Mouse (Mus musculus): Measurements from ENCODE around the gene Pex13. TPM values are rescaled to one million over a fixed set of nuclear protein-coding genes. Genes with fewer than 3 reads are reported as not detected.

Gene Pex13
- 16.1 and 19.5 TPM in 2 replicates for total RNA-seq (2014; rRNA removed)
- polyA plus RNA-seq (2015; fragmentation: Nextera tagmentation; extraction: Ambion mirVana): 27.8 and 28.8 TPM in 2 replicates

DNA sequence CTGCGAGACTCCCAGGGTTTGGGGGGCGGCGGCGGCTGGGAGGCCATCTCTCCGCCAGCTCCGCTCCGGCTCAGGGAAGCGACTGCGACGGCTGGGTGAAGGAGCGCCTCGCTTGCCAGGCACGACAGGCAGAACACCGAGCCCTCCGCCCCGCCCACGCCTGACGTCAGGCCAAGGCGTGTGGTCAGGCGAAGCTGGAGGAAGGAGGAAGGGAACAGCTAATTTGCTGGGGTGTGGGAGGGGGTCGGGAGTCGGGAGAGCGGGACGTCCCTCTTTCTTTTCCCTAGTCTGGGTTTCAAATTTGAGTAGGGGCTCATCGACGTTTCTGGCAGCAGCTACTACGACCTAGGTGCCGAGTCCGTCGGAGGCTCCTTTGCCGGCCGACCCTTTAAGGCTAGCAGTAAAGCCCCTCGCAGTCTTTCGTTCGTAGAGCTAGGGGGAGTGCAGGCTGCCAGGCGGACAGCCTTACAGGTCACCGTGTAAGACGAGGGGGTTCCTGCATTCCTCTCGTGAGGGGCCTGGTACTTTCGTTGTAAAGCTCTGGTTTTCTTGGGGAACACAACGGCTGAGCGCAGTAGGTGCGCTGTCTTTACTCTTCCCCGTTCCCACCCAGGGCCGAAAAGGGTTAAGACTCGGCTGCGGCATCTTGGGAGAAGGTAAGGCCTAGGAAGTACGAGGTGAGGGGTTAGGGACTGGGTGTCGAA is at the start of gene Pex13:
TSS of gene Pex13 (minus strand) at position 162 of the 704 bp plus-strand sequence.
- Histone ChIP-seq H3K27me3 (ENCODE audit: insufficient read depth, low read length) (no peaks in the 10 kb centered on the region), H3K4me1 (ENCODE audit: insufficient read depth, low read length) (0 out of 2 replicates have a peak, but pooled peaks cover 5% of the 10 kb centered on the region), H3K27ac (peak within 1 kb of the TSS; percentile 99), H3K4me3 (ENCODE audit: low read length) (peak within 1 kb of the TSS; percentile 96), H3K36me3 (ENCODE audit: insufficient read depth, low read length) (no peaks in the 10 kb centered on the region), H3K9me3 (ENCODE audit: low read length) (no peaks in the 10 kb centered on the region), H3K9ac (replicated peaks; ENCODE audit: low read length) (peak within 1 kb of the TSS; percentile 85), H3K4me2 (ENCODE audit: low read depth, low read length) (peak within 1 kb of the TSS; percentile 87)
- DNase-seq (ENCODE audit: low spot score) (peak; percentile 97), ATAC-seq (peak; percentile 98)
- WGBS: under 1% methylated on average over 44 of the region's 49 CpGs
- no peak; the same call in 1 of the 2 replicates for TF ChIP-seq CTCF (IDR thresholded peaks at IDR 0.05; ENCODE audit: low read depth)

DNA sequence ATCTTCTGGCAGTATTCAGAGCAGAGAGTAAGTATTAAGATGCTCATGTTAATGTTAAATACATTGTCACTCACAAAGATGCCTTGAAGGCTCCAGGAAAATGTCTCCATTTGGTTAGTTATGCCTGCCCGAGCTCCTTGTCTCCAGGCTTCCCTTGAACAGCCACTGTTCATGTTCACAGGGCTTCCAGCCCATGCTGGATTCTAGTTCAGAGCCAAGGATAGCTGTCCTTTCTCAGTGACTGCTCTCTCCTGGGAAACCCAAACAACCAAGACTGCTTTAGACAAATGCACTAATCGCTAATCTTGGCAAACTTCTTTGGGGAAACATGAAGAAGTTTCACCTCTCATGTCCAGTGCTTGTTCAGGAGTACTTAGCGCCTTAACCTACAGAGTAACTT is 46.5 kb upstream of the Pex13 start:
- H3K27me3 ChIP-seq (ENCODE audit: insufficient read depth, low read length): no peaks in the 10 kb centered on the region
- H3K4me2 ChIP-seq (ENCODE audit: low read depth, low read length): no peak overlapping the region
- no peaks in the 10 kb centered on the region for H3K4me1 ChIP-seq (ENCODE audit: insufficient read depth, low read length)
- 83% methylated on average over 3 of the region's 3 CpGs for WGBS
- H3K9ac ChIP-seq (replicated peaks; ENCODE audit: low read length): no peak overlapping the region
- H3K36me3 ChIP-seq (ENCODE audit: insufficient read depth, low read length): peaks cover 51% of the 10 kb centered on the region
- no peak for TF ChIP-seq CTCF (IDR thresholded peaks at IDR 0.05; ENCODE audit: low read depth)
- ATAC-seq (no peak), DNase-seq (ENCODE audit: low spot score) (peak; percentile 17)
- H3K4me3 ChIP-seq (ENCODE audit: low read length): no peak overlapping the region
- H3K9me3 ChIP-seq (ENCODE audit: low read length): no peaks in the 10 kb centered on the region
- H3K27ac ChIP-seq: no peak overlapping the region

DNA sequence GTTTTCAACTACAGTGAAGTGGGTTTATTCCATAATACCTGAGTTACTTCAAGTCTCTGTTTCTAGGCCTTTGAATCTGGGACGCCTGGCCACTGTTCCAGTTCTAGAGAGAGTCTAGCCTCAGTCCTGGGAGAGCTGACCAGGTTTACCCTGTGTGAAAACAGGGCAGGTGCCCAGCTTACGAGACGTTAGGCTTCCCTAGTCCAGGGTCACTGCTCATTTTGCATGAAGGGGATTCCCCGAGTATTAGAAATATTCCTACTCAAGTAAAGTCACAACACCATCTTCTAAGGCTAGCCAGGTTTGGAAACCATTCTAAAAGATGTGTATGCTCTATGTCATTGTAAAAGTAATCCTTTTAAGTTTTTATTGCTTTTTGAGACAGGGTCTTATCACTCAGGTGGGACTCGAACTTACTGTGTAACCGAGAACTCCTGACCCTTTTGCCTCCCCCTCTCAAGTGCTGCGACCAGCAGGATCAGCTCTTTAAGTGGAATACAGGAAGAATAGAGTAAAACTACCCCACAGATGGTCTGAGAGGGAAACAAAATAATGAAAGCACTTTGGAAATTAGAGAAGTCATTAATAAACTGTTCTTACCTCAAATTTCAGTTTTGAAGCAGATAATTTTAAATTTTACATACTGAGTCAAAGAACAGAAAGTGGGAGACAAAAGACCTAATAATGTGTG is 39.0 kb upstream of the Pex13 start:
- Histone ChIP-seq H3K27me3 (ENCODE audit: insufficient read depth, low read length) (no peaks in the 10 kb centered on the region), H3K4me1 (ENCODE audit: insufficient read depth, low read length) (no peaks in the 10 kb centered on the region), H3K36me3 (ENCODE audit: insufficient read depth, low read length) (peaks cover 17% of the 10 kb centered on the region), H3K9me3 (ENCODE audit: low read length) (no peaks in the 10 kb centered on the region), H3K27ac (no peak overlapping the region), H3K9ac (replicated peaks; ENCODE audit: low read length) (no peak overlapping the region), H3K4me3 (ENCODE audit: low read length) (no peak overlapping the region), H3K4me2 (ENCODE audit: low read depth, low read length) (no peak overlapping the region)
- ATAC-seq: no peak
- DNase-seq (ENCODE audit: low spot score): no peak
- WGBS: 91% methylated on average over 7 of the region's 7 CpGs
- TF ChIP-seq CTCF (IDR thresholded peaks at IDR 0.05; ENCODE audit: low read depth): no peak

DNA sequence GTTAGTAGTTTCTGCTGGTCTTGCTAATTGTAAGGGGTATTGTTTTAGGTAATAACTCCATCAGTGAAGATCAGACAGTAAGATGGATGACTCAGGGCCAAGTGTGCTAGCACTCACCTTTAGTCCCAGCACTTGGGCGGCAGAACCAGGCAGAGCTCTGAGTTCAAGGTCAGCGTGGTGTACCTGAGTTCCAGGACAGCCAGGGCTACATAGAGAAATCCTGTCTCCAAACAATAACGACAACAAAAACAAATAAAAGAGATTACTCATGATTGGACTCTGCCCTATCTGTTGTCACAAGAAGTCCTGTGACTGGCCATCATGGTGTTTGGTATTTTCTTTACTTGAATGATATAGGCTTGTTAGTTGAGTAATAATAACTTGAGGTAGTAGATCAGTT is 36.1 kb upstream of the Pex13 start:
- H3K27me3 ChIP-seq (ENCODE audit: insufficient read depth, low read length): no peaks in the 10 kb centered on the region
- DNase-seq (ENCODE audit: low spot score) (no peak), ATAC-seq (no peak)
- no peak overlapping the region for H3K9ac ChIP-seq (replicated peaks; ENCODE audit: low read length)
- no peak for TF ChIP-seq CTCF (IDR thresholded peaks at IDR 0.05; ENCODE audit: low read depth)
- H3K4me2 ChIP-seq (ENCODE audit: low read depth, low read length): no peak overlapping the region
- H3K9me3 ChIP-seq (ENCODE audit: low read length): no peaks in the 10 kb centered on the region
- no peaks in the 10 kb centered on the region; the same call in 1 of the 2 replicates for H3K36me3 ChIP-seq (ENCODE audit: insufficient read depth, low read length)
- H3K27ac ChIP-seq: no peak overlapping the region
- H3K4me1 ChIP-seq (ENCODE audit: insufficient read depth, low read length): no peaks in the 10 kb centered on the region
- WGBS: 93% methylated on average over 3 of the region's 3 CpGs
- no peak overlapping the region for H3K4me3 ChIP-seq (ENCODE audit: low read length)

DNA sequence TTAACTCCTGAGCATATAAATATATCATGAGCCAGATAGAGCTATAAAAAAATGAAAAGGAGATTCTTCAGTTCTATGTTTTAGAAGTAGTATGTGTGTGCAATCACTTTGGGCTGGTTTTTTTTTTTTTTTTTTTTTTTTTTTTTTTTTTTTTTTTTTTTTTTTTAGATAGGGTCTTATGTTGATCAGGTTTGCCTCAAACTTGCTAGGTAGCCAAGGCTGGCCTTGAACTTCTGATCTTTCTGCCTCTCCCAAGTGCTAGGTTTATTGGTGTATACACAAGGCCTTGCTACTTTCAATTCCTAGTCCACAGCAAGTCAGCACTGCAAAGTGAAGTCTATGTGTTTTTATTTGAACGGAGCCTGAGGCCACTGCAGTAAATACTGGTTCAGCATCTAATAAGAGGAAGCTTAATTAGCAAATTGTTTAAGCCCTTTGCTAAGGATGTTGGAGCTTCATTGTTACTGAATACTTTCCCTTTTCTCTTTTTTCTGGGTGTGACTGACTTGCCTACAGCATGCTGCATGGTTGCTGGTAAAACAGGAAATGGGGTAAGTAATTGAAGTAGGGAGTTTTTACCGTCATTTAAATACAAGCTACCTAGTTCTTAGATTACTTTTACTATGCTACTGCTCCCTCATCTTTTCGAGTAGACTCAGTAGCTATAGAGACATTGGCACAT is 33.8 kb upstream of the Pex13 start:
- H3K9ac ChIP-seq (replicated peaks; ENCODE audit: low read length): no peak overlapping the region
- no peak for DNase-seq (ENCODE audit: low spot score)
- no peak overlapping the region for H3K4me2 ChIP-seq (ENCODE audit: low read depth, low read length)
- no peak overlapping the region for H3K4me3 ChIP-seq (ENCODE audit: low read length)
- no peak for ATAC-seq
- no peaks in the 10 kb centered on the region for H3K9me3 ChIP-seq (ENCODE audit: low read length)
- WGBS: 64% methylated on average over 3 of the region's 3 CpGs
- H3K27me3 ChIP-seq (ENCODE audit: insufficient read depth, low read length): no peaks in the 10 kb centered on the region
- H3K27ac ChIP-seq: no peak overlapping the region
- H3K36me3 ChIP-seq (ENCODE audit: insufficient read depth, low read length): no peaks in the 10 kb centered on the region
- H3K4me1 ChIP-seq (ENCODE audit: insufficient read depth, low read length): no peaks in the 10 kb centered on the region
- no peak for TF ChIP-seq CTCF (IDR thresholded peaks at IDR 0.05; ENCODE audit: low read depth)

DNA sequence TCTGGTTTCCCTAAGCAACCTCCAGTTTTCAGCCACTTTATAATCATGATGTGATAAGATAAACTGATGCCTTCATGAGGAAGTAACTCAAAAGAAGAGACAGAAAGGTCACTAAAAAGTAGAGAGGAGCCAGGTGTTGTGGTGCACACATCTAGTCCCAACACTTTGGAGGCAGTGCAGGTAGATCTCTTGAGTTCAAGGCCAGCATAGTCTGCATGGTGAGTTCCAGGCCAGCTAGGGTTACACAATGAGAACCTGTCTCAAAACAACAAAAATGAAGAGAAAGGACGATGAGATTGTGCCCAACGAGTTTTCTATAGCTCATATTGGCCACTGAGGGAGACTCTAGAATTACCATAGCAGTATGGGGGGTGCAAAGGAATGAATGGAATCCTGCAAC is 32.8 kb upstream of the Pex13 start:
- 59% methylated on average over 2 of the region's 2 CpGs for WGBS
- no peak overlapping the region for H3K4me2 ChIP-seq (ENCODE audit: low read depth, low read length)
- H3K27me3 ChIP-seq (ENCODE audit: insufficient read depth, low read length): no peaks in the 10 kb centered on the region
- ATAC-seq: no peak
- TF ChIP-seq CTCF (IDR thresholded peaks at IDR 0.05; ENCODE audit: low read depth): no peak
- H3K9ac ChIP-seq (replicated peaks; ENCODE audit: low read length): no peak overlapping the region
- no peak overlapping the region for H3K4me3 ChIP-seq (ENCODE audit: low read length)
- no peaks in the 10 kb centered on the region for H3K4me1 ChIP-seq (ENCODE audit: insufficient read depth, low read length)
- no peak for DNase-seq (ENCODE audit: low spot score)
- no peak overlapping the region for H3K27ac ChIP-seq
- no peaks in the 10 kb centered on the region for H3K36me3 ChIP-seq (ENCODE audit: insufficient read depth, low read length)
- no peaks in the 10 kb centered on the region for H3K9me3 ChIP-seq (ENCODE audit: low read length)
